Mouse (Mus musculus) small intestine, adult 2 months (tissue): Measurements from ENCODE around the gene Spocd1.

Experiments used
- CTCF ChIP-seq: fragments of 200-500 bp; IDR thresholded peaks from 2 replicates; pipeline ENCODE4 v1.5.1; 2012; ENCODE audit warnings: low read depth, mild to moderate bottlenecking, control low read depth, inconsistent platforms, low read length, moderate library complexity, mixed read lengths; ENCODE audit not compliant: insufficient replicate concordance, insufficient read length; ENCODE audit errors: extremely low read depth
- POLR2A ChIP-seq: fragments of 200-500 bp; IDR thresholded peaks from 2 replicates; pipeline ENCODE4 v1.6.1; 2012; ENCODE audit warnings: low read depth, mild to moderate bottlenecking, control low read depth, inconsistent platforms, low read length, moderate library complexity

DNA sequence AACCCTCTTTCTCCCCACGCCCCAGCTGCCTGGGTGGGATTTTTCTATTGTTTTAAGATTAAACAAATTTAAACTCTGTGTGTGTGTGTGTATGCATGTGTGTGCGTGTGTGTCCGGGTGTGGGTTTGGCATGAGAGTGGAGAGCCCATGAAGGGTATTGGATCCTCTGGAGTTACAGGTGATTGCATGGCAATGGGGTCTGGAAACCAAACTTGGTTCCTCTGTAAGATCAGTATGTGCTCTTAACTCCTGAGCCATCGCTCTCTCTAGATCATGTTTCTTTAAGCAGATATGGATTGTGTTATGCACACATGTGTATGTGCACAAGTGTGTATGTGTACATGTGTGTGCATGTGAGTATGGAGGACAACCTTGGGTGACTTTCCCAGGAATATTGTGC lies 14.4 kb upstream of the Spocd1 start:
- no peak for TF ChIP-seq CTCF
- TF ChIP-seq POLR2A, result no peak
